Mouse (Mus musculus): Measurements from ENCODE around the gene Fzd5. TPM values are rescaled to one million over a fixed set of nuclear protein-coding genes. Genes with fewer than 3 reads are reported as not detected.

Fzd5 gene
- polyA plus RNA-seq, 1 experiment, result 133 TPM

GRCm38 (mm10) chr1:64742741-64743408 lies 5.3 kb upstream of the Fzd5 start:
- no peak for TF ChIP-seq CTCF (IDR thresholded peaks at IDR 0.05; ENCODE audit: extremely low read depth, insufficient read length, insufficient replicate concordance, low read depth, low read length)
- TF ChIP-seq POLR2A (IDR thresholded peaks at IDR 0.05; ENCODE audit: low read depth, low read length), result no peak
- H3K4me3 ChIP-seq (ENCODE audit: low read depth, low read length), result peak overlapping the region; percentile 55
- 32% methylated on average over 18 of the region's 18 CpGs for WGBS
- H3K36me3 ChIP-seq (ENCODE audit: control insufficient read depth, insufficient read depth, low read length), result no peaks in the 10 kb centered on the region
- H3K27me3 ChIP-seq (ENCODE audit: control insufficient read depth, insufficient read depth, low read length), result no peaks in the 10 kb centered on the region
- H3K27ac ChIP-seq (ENCODE audit: insufficient read depth, low read depth, low read length), result peak overlapping the region; percentile 83
- H3K4me1 ChIP-seq (ENCODE audit: control insufficient read depth, insufficient read depth, insufficient read length, low read length), result peaks cover 10% of the 10 kb centered on the region; the same call in 1 of the 2 replicates

- WGBS, result under 1% methylated on average over 14 of the region's 14 CpGs
- Histone ChIP-seq H3K36me3 (ENCODE audit: control insufficient read depth, insufficient read depth, low read length) (peaks cover 23% of the 10 kb centered on the region), H3K4me3 (ENCODE audit: low read depth, low read length) (peak overlapping the region; percentile 61), H3K4me1 (ENCODE audit: control insufficient read depth, insufficient read depth, insufficient read length, low read length) (peaks cover 17% of the 10 kb centered on the region), H3K27ac (ENCODE audit: insufficient read depth, low read depth, low read length) (peak overlapping the region; percentile 76), H3K27me3 (ENCODE audit: control insufficient read depth, insufficient read depth, low read length) (no peaks in the 10 kb centered on the region)
- TF ChIP-seq CTCF (IDR thresholded peaks at IDR 0.05; ENCODE audit: extremely low read depth, insufficient read length, insufficient replicate concordance, low read depth, low read length) (peak; percentile 19; the same call in 1 of the 2 replicates), POLR2A (IDR thresholded peaks at IDR 0.05; ENCODE audit: low read depth, low read length) (no peak)
Observed at GRCm38 (mm10) chr1:64738661-64739082, 1.1 kb upstream of the Fzd5 start.

- no peak for TF ChIP-seq CTCF (IDR thresholded peaks at IDR 0.05; ENCODE audit: extremely low read depth, insufficient read length, insufficient replicate concordance, low read depth, low read length)
- no peak for TF ChIP-seq POLR2A (IDR thresholded peaks at IDR 0.05; ENCODE audit: low read depth, low read length)
- under 1% methylated on average over 11 of the region's 11 CpGs for WGBS
- Histone ChIP-seq H3K4me1 (ENCODE audit: control insufficient read depth, insufficient read depth, insufficient read length, low read length) (peaks cover 12% of the 10 kb centered on the region), H3K27me3 (ENCODE audit: control insufficient read depth, insufficient read depth, low read length) (no peaks in the 10 kb centered on the region), H3K4me3 (ENCODE audit: low read depth, low read length) (peak overlapping the region; percentile 61), H3K36me3 (ENCODE audit: control insufficient read depth, insufficient read depth, low read length) (peaks cover 27% of the 10 kb centered on the region), H3K27ac (ENCODE audit: insufficient read depth, low read depth, low read length) (peak overlapping the region; percentile 76)
Observed at GRCm38 (mm10) chr1:64738180-64738555, 617 bp upstream of the Fzd5 start.

GRCm38 (mm10) chr1:64736681-64737501 lies 660 bp downstream of the Fzd5 start:
- under 1% methylated on average over 56 of the region's 56 CpGs for WGBS
- H3K4me1 ChIP-seq (ENCODE audit: control insufficient read depth, insufficient read depth, insufficient read length, low read length), result peaks cover 11% of the 10 kb centered on the region
- peaks cover 38% of the 10 kb centered on the region for H3K36me3 ChIP-seq (ENCODE audit: control insufficient read depth, insufficient read depth, low read length)
- TF ChIP-seq POLR2A (IDR thresholded peaks at IDR 0.05; ENCODE audit: low read depth, low read length), result peak; percentile 15; the same call in 1 of the 2 replicates
- no peak for TF ChIP-seq CTCF (IDR thresholded peaks at IDR 0.05; ENCODE audit: extremely low read depth, insufficient read length, insufficient replicate concordance, low read depth, low read length)
- peak overlapping the region; percentile 75 for H3K4me3 ChIP-seq (ENCODE audit: low read depth, low read length)
- H3K27me3 ChIP-seq (ENCODE audit: control insufficient read depth, insufficient read depth, low read length), result no peaks in the 10 kb centered on the region
- peak overlapping the region; percentile 67 for H3K27ac ChIP-seq (ENCODE audit: insufficient read depth, low read depth, low read length)

- Histone ChIP-seq H3K27me3 (ENCODE audit: control insufficient read depth, insufficient read depth, low read length) (no peaks in the 10 kb centered on the region), H3K27ac (ENCODE audit: insufficient read depth, low read depth, low read length) (peak overlapping the region; percentile 56; the same call in 1 of the 2 replicates), H3K36me3 (ENCODE audit: control insufficient read depth, insufficient read depth, low read length) (peaks cover 45% of the 10 kb centered on the region), H3K4me1 (ENCODE audit: control insufficient read depth, insufficient read depth, insufficient read length, low read length) (peaks cover 14% of the 10 kb centered on the region), H3K4me3 (ENCODE audit: low read depth, low read length) (peak overlapping the region; percentile 75)
- TF ChIP-seq CTCF (IDR thresholded peaks at IDR 0.05; ENCODE audit: extremely low read depth, insufficient read length, insufficient replicate concordance, low read depth, low read length) (0 out of 2 replicates have a peak, but pooled peaks have one; percentile 17), POLR2A (IDR thresholded peaks at IDR 0.05; ENCODE audit: low read depth, low read length) (no peak)
- 4% methylated on average over 75 of the region's 75 CpGs for WGBS
Observed at GRCm38 (mm10) chr1:64735781-64736680, 1.5 kb downstream of the Fzd5 start.

GRCm38 (mm10) chr1:64734771-64735750 lies 2.5 kb downstream of the Fzd5 start:
- H3K27ac ChIP-seq (ENCODE audit: insufficient read depth, low read depth, low read length), result no peak overlapping the region
- no peaks in the 10 kb centered on the region for H3K27me3 ChIP-seq (ENCODE audit: control insufficient read depth, insufficient read depth, low read length)
- H3K4me1 ChIP-seq (ENCODE audit: control insufficient read depth, insufficient read depth, insufficient read length, low read length), result peaks cover 11% of the 10 kb centered on the region
- 25% methylated on average over 58 of the region's 58 CpGs for WGBS
- peaks cover 52% of the 10 kb centered on the region for H3K36me3 ChIP-seq (ENCODE audit: control insufficient read depth, insufficient read depth, low read length)
- no peak for TF ChIP-seq POLR2A (IDR thresholded peaks at IDR 0.05; ENCODE audit: low read depth, low read length)
- TF ChIP-seq CTCF (IDR thresholded peaks at IDR 0.05; ENCODE audit: extremely low read depth, insufficient read length, insufficient replicate concordance, low read depth, low read length), result no peak
- peak overlapping the region; percentile 75 for H3K4me3 ChIP-seq (ENCODE audit: low read depth, low read length)

Data from small intestine, adult 2 months (tissue).